Mouse (Mus musculus): Measurements from ENCODE around the gene Desi1. TPM values are rescaled to one million over a fixed set of nuclear protein-coding genes. Genes with fewer than 3 reads are reported as not detected.

Gene Desi1
- polyA plus RNA-seq, 1 experiment, result 22.7 TPM

GRCm38 (mm10) chr15:81969173-81969572, 64.5 kb downstream of the Desi1 start:
- Histone ChIP-seq H3K4me1 (ENCODE audit: control insufficient read depth, insufficient read depth, low read length) (no peaks in the 10 kb centered on the region), H3K4me3 (replicated peaks; ENCODE audit: control insufficient read depth, low read depth, low read length) (no peak overlapping the region), H3K27ac (ENCODE audit: control insufficient read depth, insufficient read depth, low read depth, low read length, poor library complexity) (no peak overlapping the region)
- WGBS, result 61% methylated on average over 7 of the region's 7 CpGs
- no peak for TF ChIP-seq CTCF (IDR thresholded peaks at IDR 0.05; ENCODE audit: control insufficient read depth, insufficient read depth, low read length)
- no peak for TF ChIP-seq POLR2A (IDR thresholded peaks at IDR 0.05; ENCODE audit: borderline replicate concordance, control insufficient read depth, low read depth, low read length)

DNA sequence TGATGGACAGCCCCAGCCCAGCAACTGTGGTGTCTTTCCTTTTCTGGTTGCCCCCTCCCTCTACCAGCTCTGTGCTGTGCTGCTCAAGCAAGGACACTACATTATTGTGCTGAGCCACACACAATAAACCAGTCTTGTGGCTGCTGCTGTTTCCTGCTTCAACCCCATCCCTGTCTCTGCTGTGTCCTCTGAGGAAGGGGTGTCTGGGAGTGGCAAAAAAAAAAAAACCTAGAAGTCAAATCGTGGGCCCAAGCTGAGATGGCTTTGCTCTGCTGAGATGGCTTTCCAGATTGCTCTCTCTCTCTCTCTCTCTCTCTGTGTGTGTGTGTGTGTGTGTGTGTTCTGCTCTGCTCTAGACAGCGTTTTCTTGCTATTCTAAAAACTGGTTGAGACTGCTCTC, 65.2 kb downstream of the Desi1 start:
- no peak for TF ChIP-seq CTCF (IDR thresholded peaks at IDR 0.05; ENCODE audit: control insufficient read depth, insufficient read depth, low read length)
- no peak for TF ChIP-seq POLR2A (IDR thresholded peaks at IDR 0.05; ENCODE audit: borderline replicate concordance, control insufficient read depth, low read depth, low read length)
- H3K27ac ChIP-seq (ENCODE audit: control insufficient read depth, insufficient read depth, low read depth, low read length, poor library complexity), result no peak overlapping the region
- 39% methylated on average over 2 of the region's 2 CpGs for WGBS
- H3K4me1 ChIP-seq (ENCODE audit: control insufficient read depth, insufficient read depth, low read length), result no peaks in the 10 kb centered on the region
- no peak overlapping the region for H3K4me3 ChIP-seq (replicated peaks; ENCODE audit: control insufficient read depth, low read depth, low read length)

- no peak overlapping the region for H3K4me3 ChIP-seq (replicated peaks; ENCODE audit: control insufficient read depth, low read depth, low read length)
- no peak overlapping the region for H3K27ac ChIP-seq (ENCODE audit: control insufficient read depth, insufficient read depth, low read depth, low read length, poor library complexity)
- no peaks in the 10 kb centered on the region for H3K4me1 ChIP-seq (ENCODE audit: control insufficient read depth, insufficient read depth, low read length)
- no peak for TF ChIP-seq POLR2A (IDR thresholded peaks at IDR 0.05; ENCODE audit: borderline replicate concordance, control insufficient read depth, low read depth, low read length)
- TF ChIP-seq CTCF (IDR thresholded peaks at IDR 0.05; ENCODE audit: control insufficient read depth, insufficient read depth, low read length), result no peak
- 90% methylated on average over 5 of the region's 5 CpGs for WGBS
Measured at GRCm38 (mm10) chr15:81967821-81968220, 65.8 kb downstream of the Desi1 start.

GRCm38 (mm10) chr15:81966062-81966829, 67.4 kb downstream of the Desi1 start:
- no peaks in the 10 kb centered on the region for H3K4me1 ChIP-seq (ENCODE audit: control insufficient read depth, insufficient read depth, low read length)
- WGBS, result 72% methylated on average over 14 of the region's 14 CpGs
- H3K4me3 ChIP-seq (replicated peaks; ENCODE audit: control insufficient read depth, low read depth, low read length), result no peak overlapping the region
- H3K27ac ChIP-seq (ENCODE audit: control insufficient read depth, insufficient read depth, low read depth, low read length, poor library complexity), result no peak overlapping the region
- no peak for TF ChIP-seq CTCF (IDR thresholded peaks at IDR 0.05; ENCODE audit: control insufficient read depth, insufficient read depth, low read length)
- TF ChIP-seq POLR2A (IDR thresholded peaks at IDR 0.05; ENCODE audit: borderline replicate concordance, control insufficient read depth, low read depth, low read length), result no peak

DNA sequence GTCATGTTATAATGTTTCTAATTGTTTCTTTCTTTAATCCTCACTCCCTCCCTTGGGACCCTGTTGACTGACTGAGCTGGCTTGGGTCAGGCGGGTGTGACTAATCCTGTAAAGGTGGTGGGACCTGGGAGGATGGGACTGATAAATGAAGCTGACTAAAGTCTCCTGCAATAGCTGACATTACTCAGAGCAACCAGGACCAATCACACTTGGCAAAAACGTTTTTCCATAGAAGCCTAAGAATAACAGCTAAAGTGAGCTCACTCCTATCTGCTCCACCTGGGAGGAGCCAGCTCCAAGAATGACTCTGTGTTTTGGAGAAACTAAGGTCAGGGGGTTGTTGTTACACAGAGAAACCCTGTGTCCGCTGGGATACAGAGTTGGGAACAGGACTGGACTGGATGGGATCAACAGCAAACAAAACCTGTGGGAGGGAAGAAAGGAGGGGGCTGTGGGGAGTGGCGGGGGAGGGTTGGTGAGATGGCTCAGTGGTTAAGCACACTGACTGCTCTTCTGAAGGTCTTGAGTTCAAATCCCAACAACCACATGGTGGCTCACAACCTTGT, 68.6 kb downstream of the Desi1 start:
- H3K4me1 ChIP-seq (ENCODE audit: control insufficient read depth, insufficient read depth, low read length), result no peaks in the 10 kb centered on the region
- no peak overlapping the region for H3K27ac ChIP-seq (ENCODE audit: control insufficient read depth, insufficient read depth, low read depth, low read length, poor library complexity)
- TF ChIP-seq CTCF (IDR thresholded peaks at IDR 0.05; ENCODE audit: control insufficient read depth, insufficient read depth, low read length) (no peak), POLR2A (IDR thresholded peaks at IDR 0.05; ENCODE audit: borderline replicate concordance, control insufficient read depth, low read depth, low read length) (no peak)
- WGBS, result 70% methylated on average over 4 of the region's 4 CpGs
- H3K4me3 ChIP-seq (replicated peaks; ENCODE audit: control insufficient read depth, low read depth, low read length), result no peak overlapping the region

DNA sequence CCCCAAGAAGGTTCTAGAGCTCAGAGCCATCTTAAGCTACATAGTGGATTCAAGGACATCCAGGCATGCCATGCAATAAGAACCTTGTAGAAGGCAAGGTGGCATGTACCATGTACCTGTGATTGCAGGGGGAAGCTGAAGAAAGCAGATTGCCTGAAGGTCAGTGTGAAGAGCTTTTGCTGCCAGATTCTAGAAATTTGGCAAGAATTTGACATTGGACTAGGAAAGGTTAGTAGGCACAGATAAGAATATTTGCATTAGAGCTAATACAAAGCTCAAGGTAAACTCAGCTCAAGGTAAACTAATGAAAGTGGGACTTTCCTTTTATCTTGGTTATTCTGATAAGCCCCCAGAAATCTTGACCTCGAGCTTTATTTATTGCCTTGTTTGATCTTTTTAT, 69.4 kb downstream of the Desi1 start:
- TF ChIP-seq POLR2A (IDR thresholded peaks at IDR 0.05; ENCODE audit: borderline replicate concordance, control insufficient read depth, low read depth, low read length), result no peak
- no peak for TF ChIP-seq CTCF (IDR thresholded peaks at IDR 0.05; ENCODE audit: control insufficient read depth, insufficient read depth, low read length)
- Histone ChIP-seq H3K4me1 (ENCODE audit: control insufficient read depth, insufficient read depth, low read length) (no peaks in the 10 kb centered on the region), H3K27ac (ENCODE audit: control insufficient read depth, insufficient read depth, low read depth, low read length, poor library complexity) (no peak overlapping the region), H3K4me3 (replicated peaks; ENCODE audit: control insufficient read depth, low read depth, low read length) (no peak overlapping the region)
- 61% methylated on average over 1 of the region's 1 CpGs for WGBS

GRCm38 (mm10) chr15:81961078-81961451, 72.6 kb downstream of the Desi1 start:
- Histone ChIP-seq H3K27ac (ENCODE audit: control insufficient read depth, insufficient read depth, low read depth, low read length, poor library complexity) (no peak overlapping the region), H3K4me1 (ENCODE audit: control insufficient read depth, insufficient read depth, low read length) (no peaks in the 10 kb centered on the region), H3K4me3 (replicated peaks; ENCODE audit: control insufficient read depth, low read depth, low read length) (peak overlapping the region; percentile 66)
- under 1% methylated on average over 8 of the region's 8 CpGs for WGBS
- TF ChIP-seq POLR2A (IDR thresholded peaks at IDR 0.05; ENCODE audit: borderline replicate concordance, control insufficient read depth, low read depth, low read length) (no peak), CTCF (IDR thresholded peaks at IDR 0.05; ENCODE audit: control insufficient read depth, insufficient read depth, low read length) (no peak)

DNA sequence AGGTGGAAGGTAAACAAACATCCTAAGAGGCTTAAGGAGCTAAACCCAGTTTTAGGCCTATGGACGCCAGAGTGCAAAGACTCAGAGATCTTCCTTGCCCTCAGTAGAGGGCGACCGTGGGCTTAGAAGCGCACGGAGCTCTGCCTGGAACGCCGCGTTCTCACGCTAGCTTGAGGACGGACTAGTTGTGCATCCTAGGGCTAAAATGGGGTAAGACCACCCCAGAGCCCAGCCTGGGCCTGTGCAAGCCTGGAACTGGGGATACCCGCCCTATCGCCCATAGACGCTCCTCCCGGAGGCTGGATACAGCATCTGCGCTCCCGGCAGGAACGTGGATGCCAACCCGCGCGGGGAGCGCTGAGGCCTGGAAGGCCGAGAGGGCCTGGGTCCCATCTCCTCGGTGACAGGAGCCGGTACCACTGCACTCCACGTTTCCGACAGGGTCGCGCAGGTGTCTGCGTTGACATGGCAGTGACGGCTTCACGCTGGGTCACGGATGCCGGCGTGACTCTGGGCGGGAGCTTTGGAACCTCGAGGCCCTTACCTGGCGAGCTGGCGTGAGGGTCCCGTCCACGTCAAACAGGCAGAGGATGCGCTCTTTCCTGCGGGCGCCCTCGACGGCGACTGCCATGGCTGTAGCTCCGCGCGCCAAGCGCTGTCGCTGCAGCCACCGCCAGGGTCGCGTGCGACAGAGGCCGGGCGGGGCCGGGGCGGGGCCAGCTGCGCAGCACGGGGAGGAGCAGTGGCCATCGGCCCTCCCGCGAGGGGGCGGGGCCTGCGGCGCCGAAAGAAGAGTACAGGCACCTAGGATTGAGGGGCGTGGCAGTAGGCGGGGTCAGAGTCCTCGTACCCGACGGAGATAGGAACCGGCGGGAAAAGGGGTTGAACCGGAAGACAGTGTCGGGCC, 73.2 kb downstream of the Desi1 start, which contains the start of gene Pmm1:
Gene Pmm1 (minus strand): TSS at position 760 of the 907 bp plus-strand sequence.
- Histone ChIP-seq H3K27ac (ENCODE audit: control insufficient read depth, insufficient read depth, low read depth, low read length, poor library complexity) (peak within 1 kb of the TSS; percentile 43), H3K4me1 (ENCODE audit: control insufficient read depth, insufficient read depth, low read length) (no peaks in the 10 kb centered on the region)
- WGBS, result under 1% methylated on average over 77 of the region's 77 CpGs

More for the DNA sequence above, 73.2 kb downstream of the Desi1 start, which contains the start of gene Pmm1:
- TF ChIP-seq CTCF (IDR thresholded peaks at IDR 0.05; ENCODE audit: control insufficient read depth, insufficient read depth, low read length) (peak; percentile 83), POLR2A (IDR thresholded peaks at IDR 0.05; ENCODE audit: borderline replicate concordance, control insufficient read depth, low read depth, low read length) (peak; percentile 59; the same call in 1 of the 2 replicates)
- H3K4me3 ChIP-seq (replicated peaks; ENCODE audit: control insufficient read depth, low read depth, low read length), result peak within 1 kb of the TSS; percentile 81

Data from bone marrow, adult 2 months (tissue).